Mouse (Mus musculus) midbrain, embryonic 13.5 days (tissue): ENCODE measurements around the gene Cog2. TPM values are rescaled to one million over a fixed set of nuclear protein-coding genes. Genes with fewer than 3 reads are reported as not detected.
A peak's percentile ranks its signal among the peaks of the same experiment; 100 is the strongest.

ENCODE experiments used
- ATAC-seq: fragments of 200-750 bp; cut with Nextera tagmentation; 2 replicates; pipeline ENCODE4 v1.8.0; 2017; ENCODE audit warnings: mild to moderate bottlenecking, moderate TSS enrichment, moderate library complexity
- H3K27ac ChIP-seq: fragments of 300-500 bp; sonication (generic); 2 replicates; pipeline ENCODE4 v1.5.1; 2015; ENCODE audit warnings: inconsistent platforms, mild to moderate bottlenecking, moderate library complexity
- H3K27me3 ChIP-seq: fragments of 300-500 bp; sonication (generic); 2 replicates; pipeline ENCODE4 v1.6.1; 2015; ENCODE audit warnings: mild to moderate bottlenecking, inconsistent platforms
- H3K36me3 ChIP-seq: fragments of 300-500 bp; sonication (generic); 2 replicates; pipeline ENCODE4 v1.6.1; 2015; ENCODE audit warnings: mild to moderate bottlenecking, inconsistent platforms
- H3K4me1 ChIP-seq: fragments of 300-500 bp; sonication (generic); replicated peaks from 2 replicates; pipeline ENCODE4 v1.6.1; 2015; ENCODE audit warnings: inconsistent platforms
- H3K4me2 ChIP-seq: fragments of 300-500 bp; sonication (generic); replicated peaks from 2 replicates; pipeline ENCODE4 v1.6.1; 2015; ENCODE audit warnings: moderate library complexity, mild to moderate bottlenecking, inconsistent platforms
- H3K4me3 ChIP-seq: fragments of 300-500 bp; sonication (generic); replicated peaks from 2 replicates; pipeline ENCODE4 v1.5.1; 2015; ENCODE audit warnings: mild to moderate bottlenecking, inconsistent platforms
- H3K9ac ChIP-seq: fragments of 300-500 bp; sonication (generic); replicated peaks from 2 replicates; pipeline ENCODE4 v1.6.1; 2015; ENCODE audit warnings: mild to moderate bottlenecking, inconsistent platforms
- H3K9me3 ChIP-seq: fragments of 300-500 bp; sonication (generic); 2 replicates; pipeline ENCODE4 v1.6.1; 2016; ENCODE audit warnings: mild to moderate bottlenecking, inconsistent platforms
- WGBS: fragments of 180-500 bp; shearing (Covaris S2); methylation state at CpG from one replicate; pipeline ENCODE4 v1.1.7; 2015; 5-methylcytosine and 5-hydroxymethylcytosine counted together
- polyA plus RNA-seq: library from polyadenylated mRNA; unstranded; fragments of >200 nt; fragmentation: Nextera tagmentation; extraction: Ambion mirVana; gene quantifications from 2 replicates; pipeline ENCODE4 v1.2.1, GENCODE M21; 2015

Cog2 gene
- polyA plus RNA-seq, 1 experiment from 2014 or later, result 38.2 TPM

GRCm38 (mm10) chr8:124548187-124548586 is 27.6 kb downstream of the Cog2 start:
- Histone ChIP-seq H3K9ac (no peak overlapping the region), H3K36me3 (peaks cover 95% of the 10 kb centered on the region), H3K4me3 (no peak overlapping the region), H3K4me1 (no peaks in the 10 kb centered on the region), H3K27ac (no peak overlapping the region), H3K9me3 (no peaks in the 10 kb centered on the region), H3K4me2 (no peak overlapping the region), H3K27me3 (no peaks in the 10 kb centered on the region)
- ATAC-seq, result no peak
- 73% methylated on average over 1 of the region's 1 CpGs for WGBS

- no peak overlapping the region for H3K27ac ChIP-seq
- H3K4me1 ChIP-seq, result no peaks in the 10 kb centered on the region; the same call in 1 of the 2 replicates
- no peak overlapping the region for H3K9ac ChIP-seq
- H3K36me3 ChIP-seq, result peaks cover 67% of the 10 kb centered on the region
- no peaks in the 10 kb centered on the region for H3K9me3 ChIP-seq
- H3K4me3 ChIP-seq, result no peak overlapping the region
- H3K27me3 ChIP-seq, result no peaks in the 10 kb centered on the region
- no peak overlapping the region for H3K4me2 ChIP-seq
- ATAC-seq, result no peak
- WGBS, result 94% methylated on average over 15 of the region's 15 CpGs
Measured at GRCm38 (mm10) chr8:124551011-124551661, 30.6 kb downstream of the Cog2 start.

- Histone ChIP-seq H3K27ac (no peak overlapping the region), H3K36me3 (peaks cover 28% of the 10 kb centered on the region), H3K4me1 (peaks cover 14% of the 10 kb centered on the region), H3K4me3 (no peak overlapping the region), H3K9ac (no peak overlapping the region), H3K27me3 (no peaks in the 10 kb centered on the region), H3K9me3 (no peaks in the 10 kb centered on the region), H3K4me2 (no peak overlapping the region)
- 93% methylated on average over 7 of the region's 7 CpGs for WGBS
- no peak for ATAC-seq
Measured at GRCm38 (mm10) chr8:124555113-124555750, 34.7 kb downstream of the Cog2 start.

- Histone ChIP-seq H3K9me3 (no peaks in the 10 kb centered on the region), H3K27ac (peak overlapping the region; percentile 22; the same call in 1 of the 2 replicates), H3K36me3 (peaks cover 19% of the 10 kb centered on the region), H3K4me2 (no peak overlapping the region), H3K4me3 (no peak overlapping the region), H3K9ac (no peak overlapping the region), H3K4me1 (peaks cover 14% of the 10 kb centered on the region), H3K27me3 (no peaks in the 10 kb centered on the region)
- WGBS, result 79% methylated on average over 7 of the region's 7 CpGs
- no peak for ATAC-seq
Measured at GRCm38 (mm10) chr8:124556164-124556563, 35.6 kb downstream of the Cog2 start.

GRCm38 (mm10) chr8:124556658-124557057 is 36.1 kb downstream of the Cog2 start:
- H3K27me3 ChIP-seq, result no peaks in the 10 kb centered on the region
- ATAC-seq, result peak; percentile 66
- peaks cover 14% of the 10 kb centered on the region for H3K4me1 ChIP-seq
- 58% methylated on average over 13 of the region's 13 CpGs for WGBS
- 0 out of 2 replicates have a peak overlapping the region, but pooled peaks have one; percentile 28 for H3K9ac ChIP-seq
- peaks cover 14% of the 10 kb centered on the region for H3K36me3 ChIP-seq
- no peak overlapping the region; the same call in 1 of the 2 replicates for H3K27ac ChIP-seq
- H3K4me3 ChIP-seq, result no peak overlapping the region
- H3K9me3 ChIP-seq, result no peaks in the 10 kb centered on the region
- no peak overlapping the region for H3K4me2 ChIP-seq

- Histone ChIP-seq H3K9ac (0 out of 2 replicates have a peak overlapping the region, but pooled peaks have one; percentile 2), H3K36me3 (peaks cover 6% of the 10 kb centered on the region), H3K4me1 (peaks cover 14% of the 10 kb centered on the region), H3K4me3 (no peak overlapping the region), H3K9me3 (no peaks in the 10 kb centered on the region), H3K27me3 (no peaks in the 10 kb centered on the region), H3K27ac (no peak overlapping the region), H3K4me2 (no peak overlapping the region)
- no peak for ATAC-seq
- 67% methylated on average over 5 of the region's 5 CpGs for whole genome bisulfite sequencing
Measured at GRCm38 (mm10) chr8:124557476-124557875, 36.9 kb downstream of the Cog2 start.

- Histone ChIP-seq H3K4me3 (no peak overlapping the region), H3K36me3 (no peaks in the 10 kb centered on the region), H3K27ac (no peak overlapping the region), H3K27me3 (no peaks in the 10 kb centered on the region), H3K4me2 (no peak overlapping the region), H3K4me1 (no peaks in the 10 kb centered on the region), H3K9ac (no peak overlapping the region), H3K9me3 (no peaks in the 10 kb centered on the region)
- no peak for ATAC-seq
- 83% methylated on average over 6 of the region's 6 CpGs for WGBS
Measured at GRCm38 (mm10) chr8:124567126-124567525, 46.6 kb downstream of the Cog2 start.

GRCm38 (mm10) chr8:124567584-124567983 is 47.0 kb downstream of the Cog2 start:
- Histone ChIP-seq H3K9ac (no peak overlapping the region), H3K36me3 (no peaks in the 10 kb centered on the region), H3K4me2 (no peak overlapping the region), H3K4me3 (no peak overlapping the region), H3K27me3 (no peaks in the 10 kb centered on the region), H3K4me1 (no peaks in the 10 kb centered on the region), H3K9me3 (no peaks in the 10 kb centered on the region), H3K27ac (no peak overlapping the region)
- ATAC-seq, result no peak
- WGBS, result 94% methylated on average over 3 of the region's 3 CpGs

- WGBS, result 78% methylated on average over 2 of the region's 2 CpGs
Measured at GRCm38 (mm10) chr8:124569100-124569499, 48.5 kb downstream of the Cog2 start.

GRCm38 (mm10) chr8:124569593-124569992 is 49.0 kb downstream of the Cog2 start, which contains the start of gene Agt:
TSS of gene Agt (minus strand) at chr8:124569706.
- H3K9ac ChIP-seq, result no peak within 1 kb of the TSS
- no peak for ATAC-seq
- H3K27me3 ChIP-seq, result no peaks in the 10 kb centered on the region
- H3K36me3 ChIP-seq, result no peaks in the 10 kb centered on the region
- H3K9me3 ChIP-seq, result no peaks in the 10 kb centered on the region
- no peak within 1 kb of the TSS for H3K27ac ChIP-seq
- no peaks in the 10 kb centered on the region for H3K4me1 ChIP-seq
- H3K4me2 ChIP-seq, result no peak within 1 kb of the TSS
- 83% methylated on average over 2 of the region's 2 CpGs for whole genome bisulfite sequencing
- no peak within 1 kb of the TSS for H3K4me3 ChIP-seq

More at GRCm38 (mm10) chr8:124569100-124569499, 48.5 kb downstream of the Cog2 start:
- Histone ChIP-seq H3K9ac (no peak overlapping the region), H3K4me2 (no peak overlapping the region), H3K4me3 (no peak overlapping the region), H3K27ac (no peak overlapping the region), H3K36me3 (no peaks in the 10 kb centered on the region), H3K4me1 (no peaks in the 10 kb centered on the region), H3K9me3 (no peaks in the 10 kb centered on the region), H3K27me3 (no peaks in the 10 kb centered on the region)
- ATAC-seq, result no peak

GRCm38 (mm10) chr8:124571732-124572429 is 51.3 kb downstream of the Cog2 start:
- no peaks in the 10 kb centered on the region for H3K27me3 ChIP-seq
- ATAC-seq, result no peak
- 73% methylated on average over 8 of the region's 8 CpGs for WGBS
- no peaks in the 10 kb centered on the region for H3K4me1 ChIP-seq
- H3K9ac ChIP-seq, result no peak overlapping the region
- no peak overlapping the region for H3K27ac ChIP-seq
- H3K36me3 ChIP-seq, result no peaks in the 10 kb centered on the region
- H3K9me3 ChIP-seq, result no peaks in the 10 kb centered on the region
- no peak overlapping the region for H3K4me2 ChIP-seq
- no peak overlapping the region for H3K4me3 ChIP-seq

GRCm38 (mm10) chr8:124572430-124572775 is 51.8 kb downstream of the Cog2 start:
- H3K36me3 ChIP-seq, result no peaks in the 10 kb centered on the region
- no peak overlapping the region for H3K4me2 ChIP-seq
- no peak overlapping the region for H3K9ac ChIP-seq
- H3K4me3 ChIP-seq, result no peak overlapping the region
- H3K27ac ChIP-seq, result no peak overlapping the region
- no peaks in the 10 kb centered on the region for H3K4me1 ChIP-seq
- ATAC-seq, result no peak
- H3K27me3 ChIP-seq, result no peaks in the 10 kb centered on the region
- H3K9me3 ChIP-seq, result no peaks in the 10 kb centered on the region
